Mouse (Mus musculus) heart, postnatal 14 days (tissue): ENCODE measurements at regions not wholly inside any gene's neighbourhood (a gene's known extent, or its start where the extent isn't known, plus 50 kb on each side); places are given as distances from the start of the nearest gene placed in this dataset.
A peak's percentile ranks its signal among the peaks of the same experiment; 100 is the strongest.
"Not testable (repeated sequence)": the region's sequence is repeated elsewhere in the genome, so short reads cannot be mapped to it uniquely, and the experiment has no call there.

Source experiments
- DNase-seq, 2 experiments: peaks; one replicate each; pipeline ENCODE4 v3.0.0; 2021 to 2022
- intact Hi-C: fragments of 180-260 bp; cut with DNase I; formaldehyde crosslinking; loops from one replicate; pipeline ENCODE4 v1.15.1; 2025

DNA sequence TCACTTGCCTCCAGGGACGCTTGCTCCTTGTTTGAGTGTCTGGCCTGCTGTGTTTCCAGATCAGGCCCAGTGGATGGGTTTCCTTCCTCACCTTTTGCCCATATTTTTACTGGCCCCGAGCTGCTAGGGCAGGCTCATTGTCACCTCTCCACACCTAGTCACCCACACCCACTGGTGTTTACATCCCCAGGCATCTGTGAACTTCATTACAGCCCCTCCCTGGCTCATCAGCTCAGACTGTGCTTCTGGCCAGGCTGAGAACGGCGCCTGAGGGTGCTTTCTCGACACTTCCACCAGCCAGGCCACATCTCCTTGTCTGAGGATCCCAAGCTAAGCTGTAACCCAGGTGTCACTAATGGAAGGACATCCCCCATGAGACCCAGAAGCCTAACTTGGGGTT lies 129.8 kb upstream of the Klf4 start:
- peak; percentile 36 to 38 for DNase-seq
- intact Hi-C loops, result no loop called here

DNA sequence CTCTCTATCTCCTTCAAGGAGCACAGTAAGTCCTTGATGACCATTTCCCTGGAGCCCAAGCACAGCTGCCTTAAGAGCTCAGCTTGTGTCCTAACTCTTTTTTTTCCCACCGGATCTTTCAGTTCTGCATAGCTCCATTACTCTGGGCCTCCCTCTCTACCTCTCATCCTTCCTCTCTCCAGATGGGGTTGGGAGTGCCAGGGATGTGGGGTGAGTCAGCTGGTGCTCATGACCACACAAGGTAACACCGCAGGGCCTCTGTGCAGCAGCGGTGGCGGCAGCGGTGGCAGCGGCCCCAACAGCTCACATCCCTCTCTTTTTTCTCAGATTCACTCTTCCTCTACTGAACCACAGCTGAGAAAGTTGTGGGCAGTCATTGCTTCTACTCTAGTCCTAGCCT lies 126.6 kb upstream of the Klf4 start:
- intact Hi-C loops, result no loop called here

DNA sequence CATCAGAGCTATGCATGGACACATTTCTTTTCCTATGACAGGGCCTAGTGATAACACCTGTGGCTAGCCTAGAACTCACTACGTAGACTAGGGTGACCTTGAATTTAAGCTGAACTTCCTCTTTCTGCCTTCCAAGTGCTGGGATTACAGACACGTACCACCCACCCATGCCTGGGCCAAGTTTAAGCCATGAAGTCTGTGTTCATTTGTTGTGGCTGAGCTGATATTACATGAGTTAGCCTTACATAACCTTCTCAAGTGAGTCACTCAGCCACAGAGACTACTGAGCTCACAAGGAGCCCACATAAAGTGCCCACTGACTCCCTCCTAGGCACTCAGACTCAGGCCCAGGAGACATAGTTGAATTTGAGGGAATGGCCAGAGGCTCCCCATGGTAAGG lies 123.1 kb upstream of the Klf4 start:
- intact Hi-C loops, result no loop called here
- DNase-seq, result no peak

More for the DNA sequence above, 126.6 kb upstream of the Klf4 start:
- DNase-seq, result no peak

DNA sequence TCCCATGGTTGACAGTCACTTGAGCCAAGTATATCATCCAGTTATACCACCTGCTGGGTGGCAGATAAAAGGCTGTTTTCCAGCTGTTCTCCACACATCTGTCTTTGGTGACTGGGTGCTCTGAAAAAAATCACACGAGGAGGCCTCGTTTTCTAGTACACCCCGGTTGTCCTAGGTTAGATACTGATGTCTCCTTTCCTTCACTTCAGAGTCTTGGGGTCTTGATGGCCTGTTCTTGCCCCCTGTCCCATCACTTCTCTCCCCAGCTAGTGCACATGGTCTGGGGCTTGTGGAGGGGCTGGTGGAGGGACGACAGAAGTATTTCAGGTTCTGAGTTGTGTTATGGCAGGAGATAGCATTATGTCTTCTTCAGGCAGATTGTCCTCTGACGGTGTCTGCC lies 120.4 kb upstream of the Klf4 start:
- intact Hi-C loops, result loop anchor here (5.0 kb wide), 2 partner anchors 50 to 575 kb away; no protein-coding TSS in a partner anchor
- no peak for DNase-seq

DNA sequence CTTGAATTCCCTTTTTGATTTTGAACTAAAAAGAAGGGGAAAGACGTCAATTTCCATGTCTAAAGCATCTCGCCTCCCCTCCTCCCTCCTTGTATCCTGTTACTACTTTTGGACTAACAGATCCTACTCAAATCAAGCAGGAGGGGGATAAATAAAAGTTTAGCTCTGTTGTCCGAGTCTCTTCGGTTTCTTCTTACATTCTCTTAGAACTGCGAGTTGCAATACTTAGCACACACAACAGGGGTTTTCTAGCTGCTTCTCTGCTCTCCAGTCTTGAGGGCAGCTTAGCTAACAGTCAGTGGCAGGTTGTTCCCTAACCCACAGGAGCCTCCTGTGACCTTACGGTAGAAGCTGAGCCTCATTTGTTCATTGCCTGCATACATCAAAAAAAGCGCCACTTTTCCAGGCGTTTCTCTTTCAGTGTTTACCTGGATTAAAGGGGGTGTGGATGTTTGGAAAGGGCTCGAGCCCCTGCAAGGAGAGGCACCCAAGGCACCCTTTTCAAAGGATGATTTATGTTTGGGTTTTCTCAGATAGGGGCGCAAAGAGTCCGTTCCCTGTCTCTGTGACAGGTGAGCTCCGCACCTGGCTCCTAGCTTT lies 119.6 kb upstream of the Klf4 start:
- DNase-seq, result peak; percentile 22 to 26
- intact Hi-C loops, result loop anchor here (1.0 to 5.0 kb wide), 3 partner anchors 50 to 575 kb away; no protein-coding TSS in a partner anchor

DNA sequence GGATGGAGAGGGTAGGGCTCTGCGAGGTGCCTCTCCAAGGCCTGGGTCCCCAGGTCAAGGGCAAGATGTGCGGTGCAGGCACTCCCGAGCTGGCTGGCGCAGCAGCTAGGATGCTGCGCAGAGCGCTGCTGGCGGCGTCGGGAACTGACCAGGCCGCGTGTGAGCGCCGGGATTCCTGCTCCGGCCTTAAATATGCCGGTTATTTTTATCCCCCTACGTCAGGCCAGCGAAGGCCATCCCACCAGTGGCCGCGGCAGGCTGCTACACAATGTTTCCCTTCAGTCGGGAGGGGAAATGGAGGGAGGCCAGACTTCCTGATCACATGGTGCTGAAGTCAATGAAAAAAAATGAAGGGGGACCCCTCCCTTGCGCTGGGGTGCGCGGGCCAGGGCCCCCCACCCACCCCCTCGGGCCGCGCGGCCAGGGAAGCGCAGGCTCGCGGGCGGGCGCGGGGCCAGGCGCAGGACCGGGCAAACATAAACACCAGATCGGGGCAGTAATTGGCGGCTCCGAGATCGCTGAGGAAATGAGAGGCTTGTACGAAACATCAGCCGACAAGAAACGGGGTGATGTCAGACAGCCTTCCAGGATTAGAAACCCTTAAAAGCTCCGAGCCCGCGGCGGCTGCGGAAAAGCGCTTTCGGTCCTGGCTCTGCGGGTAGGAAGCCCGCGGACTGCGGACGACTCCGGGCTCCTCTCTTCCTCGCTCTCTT lies 118.9 kb upstream of the Klf4 start:
- intact Hi-C loops, result loop anchor here (1.0 to 5.0 kb wide), 3 partner anchors 49 to 576 kb away; no protein-coding TSS in a partner anchor
- peak; percentile 92 for DNase-seq

DNA sequence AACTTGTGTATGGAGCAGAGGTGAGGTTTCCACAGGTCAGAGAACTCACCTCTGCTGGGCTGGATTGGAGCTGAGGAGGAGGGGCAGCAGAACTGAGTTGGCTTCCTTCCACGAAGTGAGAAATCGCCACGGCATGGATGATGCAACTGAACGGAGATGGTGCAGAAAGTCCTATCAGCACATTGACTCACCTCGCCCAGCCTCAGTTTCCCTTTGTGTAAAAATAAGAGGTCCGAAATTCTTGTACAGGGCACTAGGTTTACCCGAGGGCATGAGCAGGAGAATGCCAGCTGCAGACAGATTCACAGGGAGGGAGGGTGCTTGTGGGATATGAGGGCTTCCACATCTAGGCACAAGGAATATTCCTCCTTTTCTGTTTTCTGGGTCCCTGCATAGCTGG lies 117.9 kb upstream of the Klf4 start:
- peak; percentile 28 to 35 for DNase-seq
- intact Hi-C loops, result loop anchor here (5.0 kb wide), 2 partner anchors 48 to 577 kb away; no protein-coding TSS in a partner anchor

DNA sequence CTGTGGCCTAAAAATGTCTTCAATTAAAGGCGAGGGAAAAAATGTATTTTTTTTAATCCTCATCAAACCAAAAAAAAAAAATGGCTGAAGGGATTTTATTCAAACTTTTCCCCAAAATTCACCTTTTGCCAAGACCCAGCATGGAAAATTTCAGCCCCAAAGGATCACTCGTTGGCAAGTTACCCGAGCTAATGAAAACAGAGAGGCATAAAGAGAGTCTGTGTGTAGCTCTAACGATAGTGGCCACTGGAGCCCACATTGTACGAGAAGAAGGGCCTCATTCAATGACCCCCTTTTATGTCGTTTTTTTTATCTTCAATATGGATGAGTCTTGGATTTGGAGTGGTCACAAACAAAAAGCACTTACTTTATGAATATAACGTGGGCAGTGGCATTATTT lies 116.1 kb upstream of the Klf4 start:
- no peak for DNase-seq
- intact Hi-C loops, result no loop called here

DNA sequence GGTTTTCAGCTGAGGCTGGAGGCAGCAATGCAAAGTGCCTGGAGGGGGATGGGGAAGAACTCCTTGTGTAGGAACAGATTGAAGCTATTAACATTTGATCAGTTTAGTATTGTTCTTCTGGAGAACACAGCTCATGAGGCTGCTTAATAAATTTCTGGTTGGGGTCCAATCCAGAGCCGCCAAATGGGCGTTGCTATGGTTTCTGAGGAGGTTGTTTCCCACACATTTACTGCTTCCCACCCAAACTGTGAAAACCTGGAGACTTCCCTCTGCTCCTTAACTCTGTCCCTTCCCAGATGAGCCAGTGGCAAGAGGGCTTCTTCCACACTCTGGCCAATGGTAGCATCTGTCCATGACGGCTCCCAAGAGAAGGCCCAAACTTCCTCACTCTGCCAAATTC lies 113.2 kb upstream of the Klf4 start:
- no peak for DNase-seq
- intact Hi-C loops, result no loop called here

DNA sequence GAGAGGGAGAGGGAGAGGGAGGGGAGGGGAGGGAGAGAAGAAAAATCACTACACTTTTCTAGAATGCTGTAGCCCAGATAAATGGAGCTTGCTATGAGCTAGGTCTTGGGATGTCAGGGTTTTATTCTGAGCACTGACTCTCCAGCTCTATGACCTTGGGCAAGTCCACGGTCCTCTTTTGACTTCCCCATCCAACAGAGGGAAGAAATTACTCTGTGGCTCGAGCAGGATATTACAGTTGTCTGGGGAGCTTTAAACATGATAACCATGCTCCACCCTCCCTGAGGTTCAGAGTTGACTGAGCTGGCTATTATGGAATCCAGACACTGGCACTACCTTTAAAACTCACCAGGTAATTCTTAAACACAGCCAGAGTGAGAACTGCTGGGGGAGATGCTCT lies 112.6 kb upstream of the Klf4 start:
- intact Hi-C loops, result no loop called here
- DNase-seq, result no peak

DNA sequence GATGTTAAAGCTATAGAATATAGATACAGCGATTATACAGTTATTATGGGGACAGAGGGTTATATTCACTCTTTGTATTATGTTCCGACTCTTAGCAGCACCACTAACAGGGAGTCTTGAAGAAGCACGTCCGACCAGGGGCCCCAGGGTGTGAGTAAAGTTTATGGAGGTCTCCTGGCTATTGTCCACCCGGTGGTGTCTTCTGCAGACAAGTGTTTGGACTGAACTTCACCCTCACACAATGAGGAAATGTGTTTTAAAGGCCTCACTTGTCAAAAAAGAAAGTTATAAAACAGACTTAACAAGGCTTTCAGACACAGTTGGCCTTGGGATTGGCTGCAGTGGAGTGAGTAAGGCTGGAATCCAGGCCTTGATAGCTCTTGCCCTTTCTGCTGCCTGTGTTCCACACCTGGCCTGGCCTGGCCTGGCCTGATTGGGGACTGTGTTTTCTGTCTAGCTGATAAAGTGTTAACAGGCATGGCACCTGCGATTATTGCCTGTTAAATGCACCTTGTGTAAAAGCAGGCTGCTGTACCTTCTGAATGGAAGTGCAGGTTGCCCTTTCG lies 102.8 kb upstream of the Klf4 start:
- no peak for DNase-seq
- intact Hi-C loops, result no loop called here

DNA sequence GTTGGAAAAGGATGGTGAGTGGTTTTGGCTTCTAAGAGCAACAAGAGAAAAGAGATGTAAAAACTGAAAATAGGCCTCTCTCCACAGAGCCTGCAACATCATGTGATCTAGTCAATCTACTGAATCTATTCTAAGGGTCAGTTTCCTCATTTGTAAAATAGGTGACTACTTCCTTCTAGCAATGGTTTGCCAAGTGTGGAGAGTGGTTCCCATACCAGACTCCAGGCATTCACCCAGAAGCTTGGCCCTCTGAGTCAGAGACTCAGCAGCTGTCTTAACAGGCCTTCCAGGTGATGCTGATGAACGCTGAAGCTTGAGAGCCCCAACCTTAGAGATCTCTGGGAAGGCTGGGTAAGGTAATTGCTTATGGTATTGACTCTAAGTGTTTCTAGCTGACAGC lies 98.9 kb upstream of the Klf4 start:
- no peak for DNase-seq

DNA sequence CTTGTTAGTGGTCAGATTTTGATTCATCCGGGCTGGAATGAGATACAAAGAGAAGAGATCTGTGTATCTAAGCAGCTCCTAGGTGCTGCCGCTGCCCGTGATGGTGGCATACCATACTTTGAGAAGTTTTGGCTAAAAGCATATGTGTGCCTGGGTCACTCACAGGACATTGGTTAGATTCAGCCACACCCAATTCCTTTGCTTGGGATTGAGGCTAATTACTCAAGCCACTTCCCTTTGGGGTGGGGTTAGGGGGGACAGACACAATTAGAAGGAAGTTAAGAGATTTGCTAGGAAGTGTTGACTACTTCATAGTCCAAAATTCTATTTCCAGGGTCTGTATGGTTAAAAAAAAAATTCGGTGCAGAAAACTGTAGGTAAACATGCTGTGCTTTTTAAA lies 97.9 kb upstream of the Klf4 start:
- intact Hi-C loops, DNase-seq: not testable (repeated sequence)

More for the DNA sequence above, 98.9 kb upstream of the Klf4 start:
- intact Hi-C loops, result no loop called here

DNA sequence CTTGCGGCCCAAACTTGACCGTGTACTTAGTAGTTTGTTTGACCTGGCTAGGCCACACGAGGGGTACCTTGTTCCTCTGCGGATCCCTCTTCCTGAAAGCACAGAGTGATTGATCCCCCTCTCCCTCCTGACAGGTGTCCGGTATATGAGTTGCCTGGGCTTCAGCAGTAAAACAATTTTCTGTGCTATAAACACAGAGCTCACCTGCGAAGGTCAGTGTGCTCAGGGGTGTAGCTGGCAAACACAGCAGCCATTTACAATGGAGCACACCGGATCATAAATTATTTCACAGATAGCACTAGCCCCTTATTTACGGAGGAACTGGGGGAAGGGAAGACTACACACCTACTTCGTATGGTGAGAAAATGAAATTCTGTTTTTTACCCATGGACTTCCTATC lies 92.5 kb upstream of the Klf4 start:
- no peak for DNase-seq
- intact Hi-C loops, result no loop called here

DNA sequence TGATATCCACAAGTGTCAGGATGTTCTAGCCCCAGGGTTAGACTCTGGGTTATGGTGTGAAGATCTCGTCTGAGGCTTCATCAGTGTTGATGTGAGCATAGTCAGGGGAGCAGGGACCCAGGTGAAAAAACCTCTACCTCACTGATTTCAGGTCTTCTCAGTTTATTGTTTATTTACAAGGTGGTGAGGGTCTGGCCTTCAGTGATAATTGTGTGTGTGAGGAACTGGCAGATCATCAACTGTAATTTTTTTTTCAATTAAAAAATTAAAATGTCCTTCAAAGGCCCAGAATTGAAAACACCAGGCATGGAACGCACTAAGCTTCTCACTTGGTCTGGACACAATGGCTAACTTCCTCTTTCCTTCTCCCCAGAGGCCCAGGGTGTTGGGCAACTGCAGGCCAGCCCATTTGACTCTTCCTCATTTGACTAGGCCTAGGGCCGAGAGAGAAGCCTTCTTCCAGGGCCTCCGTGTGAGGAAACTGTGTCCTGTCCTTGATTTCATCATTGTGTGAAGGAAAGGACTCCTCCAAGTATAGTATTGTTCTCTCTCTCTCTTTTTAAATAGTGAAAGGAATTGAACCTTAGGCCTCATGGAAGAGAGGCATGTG lies 91.0 kb upstream of the Klf4 start:
- peak; percentile 34 to 45 for DNase-seq
- intact Hi-C loops, result no loop called here

DNA sequence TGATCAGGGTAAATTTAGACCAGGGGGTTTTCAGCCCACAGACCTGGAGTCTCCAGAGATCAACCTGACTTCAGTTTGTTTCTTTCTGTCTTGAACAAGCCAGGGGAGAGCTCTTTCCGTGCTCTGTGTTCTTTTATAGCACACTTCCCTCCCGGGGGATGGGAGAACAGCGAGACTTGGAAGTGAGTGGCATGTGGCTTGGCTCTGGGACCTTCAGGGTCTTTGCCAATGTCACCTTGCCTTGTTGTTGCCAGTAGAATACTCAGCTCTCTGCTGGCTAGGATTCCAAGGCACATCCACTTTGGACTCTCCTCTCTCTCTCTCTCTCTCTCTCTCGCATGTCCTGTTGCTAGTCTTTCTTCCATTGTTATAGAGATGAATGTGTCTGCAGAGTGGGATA lies 90.4 kb upstream of the Klf4 start:
- intact Hi-C loops, result no loop called here
- DNase-seq, result peak; percentile 27 to 35

DNA sequence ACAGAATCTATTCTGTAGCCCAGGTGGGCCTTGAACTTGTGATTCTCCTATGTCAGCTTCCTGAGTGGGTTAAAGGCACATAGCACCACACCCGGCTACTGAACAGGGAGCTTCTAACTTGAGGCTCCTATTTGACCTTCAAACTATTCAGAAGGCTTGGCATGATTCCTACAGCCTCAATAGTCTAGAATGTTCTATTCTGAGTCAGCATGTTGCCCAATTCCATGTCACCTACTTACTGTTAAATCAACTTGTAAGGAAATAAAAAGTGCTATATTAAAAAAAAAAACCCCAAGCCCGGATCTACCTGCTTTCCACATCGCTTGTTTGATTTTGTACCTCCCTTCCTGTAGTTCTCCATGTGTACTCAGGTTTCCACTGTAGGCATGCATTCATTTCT lies 87.6 kb upstream of the Klf4 start:
- intact Hi-C loops, result no loop called here
- no peak for DNase-seq

DNA sequence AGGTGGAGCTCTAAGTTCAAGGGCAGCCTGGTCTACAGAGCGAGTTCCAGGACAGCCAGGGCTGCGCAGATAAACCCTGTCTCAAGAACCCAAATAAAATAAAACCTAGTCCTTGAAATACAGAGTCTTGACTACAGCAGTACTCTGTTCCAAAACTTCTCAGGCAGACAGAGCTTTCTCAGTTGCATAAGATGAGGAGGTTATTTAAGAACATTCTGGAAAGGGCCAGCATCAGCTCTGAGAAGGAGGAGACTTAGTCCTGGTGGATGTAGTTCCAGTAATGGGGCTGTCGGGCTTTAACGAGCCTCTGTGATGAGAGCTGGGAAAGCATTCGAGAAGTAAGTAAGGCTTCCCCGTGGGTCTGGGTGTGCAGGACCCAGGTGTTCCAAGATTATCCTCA lies 83.5 kb upstream of the Klf4 start:
- intact Hi-C loops, result no loop called here
- DNase-seq, result no peak

DNA sequence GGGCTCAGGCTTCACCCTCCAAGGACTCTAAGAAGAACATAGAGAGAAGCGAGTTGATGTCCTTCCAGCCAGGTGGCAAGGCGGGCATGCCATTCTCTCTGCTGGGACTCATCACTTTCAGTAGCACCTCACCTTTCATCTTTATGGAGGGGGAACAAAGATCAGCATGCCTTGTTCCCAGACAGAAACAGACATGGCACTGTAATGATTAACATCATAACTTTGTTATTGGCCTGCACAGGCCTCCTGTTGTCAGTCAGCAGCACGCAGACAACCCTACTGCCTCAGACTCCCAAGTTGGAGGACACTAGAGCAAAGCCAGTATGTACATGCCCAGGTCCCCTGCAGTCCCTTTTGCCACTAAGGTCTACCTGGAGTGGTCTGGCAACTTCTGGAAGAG lies 81.3 kb upstream of the Klf4 start:
- DNase-seq, result no peak
- intact Hi-C loops, result no loop called here

DNA sequence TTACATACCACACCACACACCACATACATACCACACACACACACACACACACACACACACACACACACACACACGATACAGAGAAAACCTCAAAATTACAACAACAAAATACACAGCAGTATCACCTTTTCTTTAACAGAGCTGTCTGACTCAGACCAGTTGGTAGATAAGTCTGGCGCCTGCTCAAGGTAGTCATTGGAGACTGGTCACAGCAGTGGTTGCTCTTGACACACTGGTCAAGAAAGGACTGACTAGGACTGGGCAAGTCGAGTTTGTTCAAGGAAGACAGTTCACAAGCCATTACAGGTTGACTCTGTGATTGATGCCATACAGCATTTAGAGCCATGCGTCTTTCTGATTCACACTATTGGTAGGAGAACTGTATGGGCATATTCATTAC lies 78.7 kb upstream of the Klf4 start:
- intact Hi-C loops, result no loop called here
- no peak for DNase-seq

DNA sequence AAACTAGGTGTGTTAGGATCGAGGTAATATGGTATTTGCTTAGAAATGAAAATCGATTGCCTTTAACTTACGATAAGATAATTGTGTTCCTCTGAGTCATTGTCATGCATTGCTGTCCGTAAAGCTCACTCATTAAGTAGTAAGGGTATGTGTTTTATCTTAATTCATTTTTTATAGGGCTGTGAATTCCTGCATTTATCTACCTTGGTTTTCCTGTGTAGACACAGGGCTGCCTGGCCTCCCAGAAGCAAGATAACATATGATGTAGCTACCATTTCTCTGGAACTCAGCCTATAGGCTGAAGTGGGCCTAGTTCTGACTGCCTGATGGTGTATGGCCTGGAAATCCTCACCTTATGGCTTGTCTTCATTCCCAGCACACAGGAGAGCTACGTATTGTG lies 76.9 kb upstream of the Klf4 start:
- intact Hi-C loops, result no loop called here

DNA sequence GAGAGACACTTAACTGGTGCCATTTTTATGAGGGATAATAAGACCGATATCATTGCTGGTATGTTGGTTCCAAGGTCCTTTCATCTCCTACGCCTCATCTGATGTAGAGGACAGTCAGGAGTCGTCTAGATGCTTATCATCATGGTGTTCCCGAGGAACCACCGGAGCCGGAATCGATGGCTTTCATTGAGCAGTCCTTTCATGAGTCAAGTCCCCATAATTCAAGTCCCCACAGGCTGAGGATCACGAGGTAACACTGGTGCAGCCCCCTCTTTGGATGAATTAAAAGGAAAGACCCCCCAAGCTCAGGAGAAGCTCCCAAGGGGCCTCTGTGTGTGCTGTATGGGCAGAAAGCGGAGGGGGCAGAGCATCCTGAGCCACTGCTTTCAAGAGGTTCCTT lies 73.3 kb upstream of the Klf4 start:
- intact Hi-C loops, result no loop called here
- no peak for DNase-seq

More for the DNA sequence above, 76.9 kb upstream of the Klf4 start:
- no peak for DNase-seq
